Mouse (Mus musculus): ENCODE results near the gene Was. TPM values are rescaled to one million over a fixed set of nuclear protein-coding genes. Genes with fewer than 3 reads are reported as not detected.
A peak's percentile ranks its signal among the peaks of the same experiment; 100 is the strongest.
"Not testable (repeated sequence)": the region's sequence is repeated elsewhere in the genome, so short reads cannot be mapped to it uniquely, and the experiment has no call there.

Was gene
- total RNA-seq (2021): 1 to 10 TPM; 2.0 to 2.2 TPM
- long read RNA-seq, experiment 1, partial matches to known transcripts: 0 of 1 reads
- long read RNA-seq, experiment 1, other reads (novel, unspliced or antisense): 0 of 1 reads
- long read RNA-seq, experiment 2, partial matches to known transcripts: 1 of 1 reads
- long read RNA-seq, experiment 2, other reads (novel, unspliced or antisense): 0 of 1 reads

GRCm38 (mm10) chrX:8090346-8090953 is at the start of gene Was:
Was (minus strand) TSS chrX:8090498.
- DNase-seq (ENCODE audit: low spot score in 2 of 2): no peak

- DNase-seq (ENCODE audit: low spot score in 2 of 2): no peak
Observed at GRCm38 (mm10) chrX:8139480-8139879, 49.2 kb upstream of the Was start.

- DNase-seq (ENCODE audit: low spot score in 2 of 2): no peak
Observed at GRCm38 (mm10) chrX:8135886-8136285, 45.6 kb upstream of the Was start.

GRCm38 (mm10) chrX:8132017-8132976 is 42.0 kb upstream of the Was start, which contains the start of gene Wdr13:
Wdr13 (minus strand) TSS chrX:8132892.
- peak; percentile 79 to 92 for DNase-seq (ENCODE audit: low spot score in 2 of 2)

GRCm38 (mm10) chrX:8131393-8131792 is 41.1 kb upstream of the Was start:
- DNase-seq (ENCODE audit: low spot score in 2 of 2): no peak

- no peak for DNase-seq (ENCODE audit: low spot score in 2 of 2)
Observed at GRCm38 (mm10) chrX:8125235-8125634, 34.9 kb upstream of the Was start.

GRCm38 (mm10) chrX:8123821-8124470 is 33.6 kb upstream of the Was start:
- no peak for DNase-seq (ENCODE audit: low spot score in 2 of 2)

GRCm38 (mm10) chrX:8117264-8117663 is 27.0 kb upstream of the Was start:
- DNase-seq (ENCODE audit: low spot score in 2 of 2): no peak

GRCm38 (mm10) chrX:8115275-8115674 is 25.0 kb upstream of the Was start:
- DNase-seq (ENCODE audit: low spot score in 2 of 2): no peak

- DNase-seq (ENCODE audit: low spot score in 2 of 2): no peak
Observed at GRCm38 (mm10) chrX:8105019-8105418, 14.7 kb upstream of the Was start.

GRCm38 (mm10) chrX:8102213-8102668 is 11.9 kb upstream of the Was start:
- no peak for DNase-seq (ENCODE audit: low spot score in 2 of 2)

GRCm38 (mm10) chrX:8101017-8101416 is 10.7 kb upstream of the Was start:
- peak; percentile 70 to 87 for DNase-seq (ENCODE audit: low spot score in 2 of 2)

- DNase-seq (ENCODE audit: low spot score in 2 of 2): no peak
Observed at GRCm38 (mm10) chrX:8099435-8099834, 9.1 kb upstream of the Was start.

- peak; percentile 92 to 97 for DNase-seq (ENCODE audit: low spot score in 2 of 2)
Observed at GRCm38 (mm10) chrX:8096787-8097242, 6.5 kb upstream of the Was start.

- peak in 1 of 2 experiments; percentile 89 for DNase-seq (ENCODE audit: low spot score in 2 of 2)
Observed at GRCm38 (mm10) chrX:8096068-8096786, 5.9 kb upstream of the Was start.

- DNase-seq (ENCODE audit: low spot score in 2 of 2): no peak
Observed at GRCm38 (mm10) chrX:8095546-8095945, 5.2 kb upstream of the Was start.

- not testable (repeated sequence) for DNase-seq (ENCODE audit: low spot score in 2 of 2)
Observed at GRCm38 (mm10) chrX:8090954-8091347, 653 bp upstream of the Was start.

- no peak for DNase-seq (ENCODE audit: low spot score in 2 of 2)
Observed at GRCm38 (mm10) chrX:8089746-8090145, 552 bp downstream of the Was start.

- no peak for DNase-seq (ENCODE audit: low spot score in 2 of 2)
Observed at GRCm38 (mm10) chrX:8085611-8086010, 4.7 kb downstream of the Was start.

GRCm38 (mm10) chrX:8084771-8085259 is 5.5 kb downstream of the Was start:
- no peak for DNase-seq (ENCODE audit: low spot score in 2 of 2)

Data from layer of hippocampus, postnatal 14 days (tissue).